Mouse (Mus musculus) WW6 (cell line): ENCODE measurements around the gene Gm9507.
"Not testable (repeated sequence)": the region's sequence is repeated elsewhere in the genome, so short reads cannot be mapped to it uniquely, and the experiment has no call there.

Source experiments
- DNase-seq: peaks from one replicate; pipeline ENCODE4 v3.0.0-alpha.2; 2013; ENCODE audit warnings: low read depth, low spot score

Gene Gm9507

GRCm38 (mm10) chr10:77811743-77812142 is at the start of gene Gm9507:
TSS of gene Gm9507 (minus strand) at chr10:77811843.
- no peak for DNase-seq

GRCm38 (mm10) chr10:77852559-77852958 is 40.9 kb upstream of the Gm9507 start, which contains the start of gene Gm10318:
TSS of gene Gm10318 (plus strand) at chr10:77852859.
- no peak for DNase-seq

- no peak for DNase-seq
Observed at GRCm38 (mm10) chr10:77847538-77847937, 35.9 kb upstream of the Gm9507 start.

GRCm38 (mm10) chr10:77846961-77847360 is 35.3 kb upstream of the Gm9507 start:
- no peak for DNase-seq

GRCm38 (mm10) chr10:77846503-77846902 is 34.9 kb upstream of the Gm9507 start, which contains the start of gene Gm36176:
TSS of gene Gm36176 (plus strand) at chr10:77846803.
- no peak for DNase-seq

- no peak for DNase-seq
Observed at GRCm38 (mm10) chr10:77839006-77839405, 27.4 kb upstream of the Gm9507 start.

GRCm38 (mm10) chr10:77835647-77836046 is 24.0 kb upstream of the Gm9507 start, which contains the start of gene Krtap10-10:
TSS of gene Krtap10-10 (plus strand) at chr10:77835947.
- DNase-seq = no peak

- DNase-seq = no peak
Observed at GRCm38 (mm10) chr10:77826951-77827350, 15.3 kb upstream of the Gm9507 start, which contains the start of gene Krtap10-4. TSS of gene Krtap10-4 (minus strand) at chr10:77827095.

GRCm38 (mm10) chr10:77819203-77819602 is 7.6 kb upstream of the Gm9507 start:
- DNase-seq = no peak

- DNase-seq = no peak
Observed at GRCm38 (mm10) chr10:77818523-77818922, 6.9 kb upstream of the Gm9507 start.

- no peak for DNase-seq
Observed at GRCm38 (mm10) chr10:77815514-77815913, 3.9 kb upstream of the Gm9507 start.

- DNase-seq = no peak
Observed at GRCm38 (mm10) chr10:77814382-77814781, 2.7 kb upstream of the Gm9507 start, which contains the start of gene Gm2696. TSS of gene Gm2696 (plus strand) at chr10:77814682.

- no peak for DNase-seq
Observed at GRCm38 (mm10) chr10:77804095-77804494, 7.5 kb downstream of the Gm9507 start.

GRCm38 (mm10) chr10:77798921-77799508 is 12.6 kb downstream of the Gm9507 start, which contains the start of gene Gm19668:
TSS of gene Gm19668 (minus strand) at chr10:77799133.
- DNase-seq = no peak

GRCm38 (mm10) chr10:77798164-77798920 is 13.3 kb downstream of the Gm9507 start:
- DNase-seq = not testable (repeated sequence)

- no peak for DNase-seq
Observed at GRCm38 (mm10) chr10:77797677-77798076, 14.0 kb downstream of the Gm9507 start.

GRCm38 (mm10) chr10:77794976-77795375 is 16.7 kb downstream of the Gm9507 start, which contains the start of gene Gm9639:
TSS of gene Gm9639 (minus strand) at chr10:77795076.
- no peak for DNase-seq

- DNase-seq = no peak
Observed at GRCm38 (mm10) chr10:77788621-77789020, 23.0 kb downstream of the Gm9507 start.

GRCm38 (mm10) chr10:77787876-77788275 is 23.8 kb downstream of the Gm9507 start, which contains the start of gene Gm7137:
TSS of gene Gm7137 (minus strand) at chr10:77788200.
- DNase-seq = not testable (repeated sequence)

- not testable (repeated sequence) for DNase-seq
Observed at GRCm38 (mm10) chr10:77783396-77783795, 28.2 kb downstream of the Gm9507 start.

GRCm38 (mm10) chr10:77782442-77782841 is 29.2 kb downstream of the Gm9507 start, which contains the start of gene Gm3250:
TSS of gene Gm3250 (minus strand) at chr10:77782542.
- DNase-seq = not testable (repeated sequence)

- not testable (repeated sequence) for DNase-seq
Observed at GRCm38 (mm10) chr10:77776844-77777243, 34.8 kb downstream of the Gm9507 start, which contains the start of gene Gm7138. TSS of gene Gm7138 (minus strand) at chr10:77776944.
